ENCODE assay signal across 15 mouse cellular contexts in genomic region chr11:36802208-36802631, GRCm38 (mm10).
DNase-seq lines count a peak whose midpoint lies in the region; ATAC-seq lines count a peak whose summit lies in the region.
"Had no signal": no experiment of that assay in that cellular context is flagged by ENCODE, and none has a peak within 500 bp of the region (broad histone marks: within the 10 kb centered on the region; RNA-seq: fewer than 3 reads in every experiment).

No protein-coding gene starts in this region.

- no peak overlapping the region for H3K4me3 ChIP-seq in hindbrain, embryonic 12.5 days
- no peak overlapping the region for H3K4me3 ChIP-seq in hindbrain, embryonic 10.5 days
- H3K4me3 ChIP-seq in lung, embryonic 16.5 days (ENCODE audit: low read length): no peak overlapping the region
- H3K4me3 ChIP-seq in hindbrain, embryonic 15.5 days: peak overlapping the region; percentile 17
- peak overlapping the region; percentile 1; the same call in 1 of the 2 replicates for H3K4me3 ChIP-seq in neural tube, embryonic 13.5 days
- no peak overlapping the region for H3K4me3 ChIP-seq in intestine, embryonic 16.5 days (ENCODE audit: low read length)
- H3K4me3 ChIP-seq: erythroblast, embryonic 14.5 days; liver, embryonic 12.5 days; megakaryocyte, embryonic 14.5 days had no signal

- H3K27me3 ChIP-seq in hindbrain, embryonic 12.5 days: no peaks in the 10 kb centered on the region
- H3K27me3 ChIP-seq in hindbrain, embryonic 10.5 days (ENCODE audit: insufficient read depth, poor library complexity, severe bottlenecking): no peaks in the 10 kb centered on the region
- no peaks in the 10 kb centered on the region for H3K27me3 ChIP-seq in lung, embryonic 16.5 days (ENCODE audit: control insufficient read depth, insufficient read depth, low read depth, low read length)
- H3K27me3 ChIP-seq in hindbrain, embryonic 15.5 days: no peaks in the 10 kb centered on the region
- H3K27me3 ChIP-seq in neural tube, embryonic 13.5 days: no peaks in the 10 kb centered on the region
- no peaks in the 10 kb centered on the region for H3K27me3 ChIP-seq in intestine, embryonic 16.5 days (replicated peaks; ENCODE audit: control insufficient read depth, insufficient read depth, low read length)
- H3K27me3 ChIP-seq: liver, embryonic 12.5 days; megakaryocyte, embryonic 14.5 days had no signal

- peak overlapping the region; percentile 27; the same call in 1 of the 2 replicates for H3K4me2 ChIP-seq in hindbrain, embryonic 12.5 days (replicated peaks)
- H3K4me2 ChIP-seq in lung, embryonic 16.5 days (ENCODE audit: low read depth, low read length): peak overlapping the region; percentile 26; the same call in 1 of the 2 replicates
- H3K4me2 ChIP-seq in hindbrain, embryonic 15.5 days: peak overlapping the region; percentile 48
- H3K4me2 ChIP-seq in neural tube, embryonic 13.5 days: peak overlapping the region; percentile 43
- no peak overlapping the region for H3K4me2 ChIP-seq in intestine, embryonic 16.5 days (ENCODE audit: low read depth, low read length)
- H3K4me2 ChIP-seq: liver, embryonic 12.5 days had no signal

- no peak for DNase-seq in hindbrain, embryonic 10.5 days (ENCODE audit: low spot score)
- DNase-seq in lung, postnatal 4 days: no peak
- DNase-seq: cerebellum, adult 9-10 months; gastrocnemius, postnatal 36 days; kidney, adult 8-10 months had no signal

- H3K9me3 ChIP-seq in hindbrain, embryonic 12.5 days (replicated peaks): no peaks in the 10 kb centered on the region
- no peaks in the 10 kb centered on the region for H3K9me3 ChIP-seq in hindbrain, embryonic 10.5 days
- H3K9me3 ChIP-seq in lung, embryonic 16.5 days (ENCODE audit: control insufficient read depth, low read length): no peaks in the 10 kb centered on the region
- no peaks in the 10 kb centered on the region for H3K9me3 ChIP-seq in hindbrain, embryonic 15.5 days
- H3K9me3 ChIP-seq in neural tube, embryonic 13.5 days: no peaks in the 10 kb centered on the region
- H3K9me3 ChIP-seq in intestine, embryonic 16.5 days (ENCODE audit: control insufficient read depth, low read length): no peaks in the 10 kb centered on the region
- H3K9me3 ChIP-seq: liver, embryonic 12.5 days had no signal

- H3K36me3 ChIP-seq in hindbrain, embryonic 12.5 days: no peaks in the 10 kb centered on the region
- H3K36me3 ChIP-seq in hindbrain, embryonic 10.5 days: no peaks in the 10 kb centered on the region
- no peaks in the 10 kb centered on the region for H3K36me3 ChIP-seq in lung, embryonic 16.5 days (ENCODE audit: control insufficient read depth, insufficient read depth, low read length)
- no peaks in the 10 kb centered on the region for H3K36me3 ChIP-seq in hindbrain, embryonic 15.5 days
- no peaks in the 10 kb centered on the region for H3K36me3 ChIP-seq in neural tube, embryonic 13.5 days
- no peaks in the 10 kb centered on the region for H3K36me3 ChIP-seq in intestine, embryonic 16.5 days (ENCODE audit: control insufficient read depth, insufficient read depth, low read length)
- H3K36me3 ChIP-seq: liver, embryonic 12.5 days had no signal

- peaks cover 9% of the 10 kb centered on the region for H3K4me1 ChIP-seq in hindbrain, embryonic 12.5 days
- peaks cover 17% of the 10 kb centered on the region for H3K4me1 ChIP-seq in hindbrain, embryonic 10.5 days (replicated peaks)
- no peaks in the 10 kb centered on the region for H3K4me1 ChIP-seq in lung, embryonic 16.5 days (replicated peaks; ENCODE audit: control insufficient read depth, insufficient read depth, low read length)
- peaks cover 17% of the 10 kb centered on the region for H3K4me1 ChIP-seq in hindbrain, embryonic 15.5 days (replicated peaks)
- H3K4me1 ChIP-seq in neural tube, embryonic 13.5 days (replicated peaks): peaks cover 16% of the 10 kb centered on the region
- H3K4me1 ChIP-seq in intestine, embryonic 16.5 days (ENCODE audit: control insufficient read depth, insufficient read depth, low read length): no peaks in the 10 kb centered on the region
- H3K4me1 ChIP-seq: liver, embryonic 12.5 days; megakaryocyte, embryonic 14.5 days had no signal

- peak overlapping the region; percentile 78 for H3K27ac ChIP-seq in hindbrain, embryonic 12.5 days
- H3K27ac ChIP-seq in hindbrain, embryonic 10.5 days: no peak overlapping the region
- H3K27ac ChIP-seq in lung, embryonic 16.5 days (ENCODE audit: low read length): no peak overlapping the region
- H3K27ac ChIP-seq in hindbrain, embryonic 15.5 days (replicated peaks): peak overlapping the region; percentile 35; the same call in 1 of the 2 replicates
- peak overlapping the region; percentile 70 for H3K27ac ChIP-seq in neural tube, embryonic 13.5 days (replicated peaks)
- no peak overlapping the region for H3K27ac ChIP-seq in intestine, embryonic 16.5 days (ENCODE audit: low read length)
- H3K27ac ChIP-seq: liver, embryonic 12.5 days had no signal

- 0 out of 2 replicates have a peak, but pooled peaks have one; percentile 38 for ATAC-seq in hindbrain, embryonic 12.5 days (ENCODE audit: low FRiP score)
- no peak for ATAC-seq in lung, embryonic 16.5 days (ENCODE audit: low read depth)
- ATAC-seq in hindbrain, embryonic 15.5 days (ENCODE audit: low FRiP score, low read depth): peak; percentile 72
- peak; percentile 90 for ATAC-seq in neural tube, embryonic 13.5 days (ENCODE audit: low read depth)
- no peak for ATAC-seq in intestine, embryonic 16.5 days
- ATAC-seq in erythroid progenitor cell, adult 5-6 weeks (replicated peaks; ENCODE audit: low FRiP score, poor library complexity, severe bottlenecking): no peak
- ATAC-seq: liver, embryonic 12.5 days; Patski had no signal

- no peak overlapping the region; the same call in 1 of the 2 replicates for H3K9ac ChIP-seq in hindbrain, embryonic 12.5 days
- H3K9ac ChIP-seq in lung, embryonic 16.5 days (ENCODE audit: low read length): no peak overlapping the region
- H3K9ac ChIP-seq in hindbrain, embryonic 15.5 days: no peak overlapping the region
- 0 out of 2 replicates have a peak overlapping the region, but pooled peaks have one; percentile 19 for H3K9ac ChIP-seq in neural tube, embryonic 13.5 days
- no peak overlapping the region for H3K9ac ChIP-seq in intestine, embryonic 16.5 days (ENCODE audit: low read depth, low read length)
- H3K9ac ChIP-seq: liver, embryonic 12.5 days had no signal

- WGBS in hindbrain, embryonic 12.5 days: 46% methylated on average over 8 of the region's 8 CpGs
- 71% methylated on average over 8 of the region's 8 CpGs for WGBS in hindbrain, embryonic 10.5 days
- WGBS in lung, embryonic 16.5 days: 41% methylated on average over 8 of the region's 8 CpGs
- 21% methylated on average over 8 of the region's 8 CpGs for WGBS in hindbrain, embryonic 15.5 days
- 27% methylated on average over 8 of the region's 8 CpGs for WGBS in neural tube, embryonic 13.5 days
- WGBS in intestine, embryonic 16.5 days: 50% methylated on average over 8 of the region's 8 CpGs

Comparison
In these comparisons a context has a peak if more than half of its experiments do, and no peak if none do; other contexts are left out.
1. H3K27ac ChIP-seq: peak in hindbrain, embryonic 12.5 days (single experiment), hindbrain, embryonic 15.5 days (single experiment) and neural tube, embryonic 13.5 days (single experiment); none in hindbrain, embryonic 10.5 days (single experiment), lung, embryonic 16.5 days (single experiment) and intestine, embryonic 16.5 days (single experiment).
2. H3K4me3 ChIP-seq: peak in hindbrain, embryonic 15.5 days (single experiment) and neural tube, embryonic 13.5 days (single experiment); none in hindbrain, embryonic 12.5 days (single experiment), hindbrain, embryonic 10.5 days (single experiment), lung, embryonic 16.5 days (single experiment) and intestine, embryonic 16.5 days (single experiment).
3. ATAC-seq: peak in hindbrain, embryonic 12.5 days (single experiment), hindbrain, embryonic 15.5 days (single experiment) and neural tube, embryonic 13.5 days (single experiment); none in lung, embryonic 16.5 days (single experiment), intestine, embryonic 16.5 days (single experiment) and erythroid progenitor cell, adult 5-6 weeks (single experiment).